Mouse (Mus musculus) layer of hippocampus, adult 9-11 months (tissue): Measurements from ENCODE around the gene Usp8.

Experiments
- DNase-seq: peaks from one replicate; pipeline ENCODE4 v3.0.0; 2022

Usp8 gene

DNA sequence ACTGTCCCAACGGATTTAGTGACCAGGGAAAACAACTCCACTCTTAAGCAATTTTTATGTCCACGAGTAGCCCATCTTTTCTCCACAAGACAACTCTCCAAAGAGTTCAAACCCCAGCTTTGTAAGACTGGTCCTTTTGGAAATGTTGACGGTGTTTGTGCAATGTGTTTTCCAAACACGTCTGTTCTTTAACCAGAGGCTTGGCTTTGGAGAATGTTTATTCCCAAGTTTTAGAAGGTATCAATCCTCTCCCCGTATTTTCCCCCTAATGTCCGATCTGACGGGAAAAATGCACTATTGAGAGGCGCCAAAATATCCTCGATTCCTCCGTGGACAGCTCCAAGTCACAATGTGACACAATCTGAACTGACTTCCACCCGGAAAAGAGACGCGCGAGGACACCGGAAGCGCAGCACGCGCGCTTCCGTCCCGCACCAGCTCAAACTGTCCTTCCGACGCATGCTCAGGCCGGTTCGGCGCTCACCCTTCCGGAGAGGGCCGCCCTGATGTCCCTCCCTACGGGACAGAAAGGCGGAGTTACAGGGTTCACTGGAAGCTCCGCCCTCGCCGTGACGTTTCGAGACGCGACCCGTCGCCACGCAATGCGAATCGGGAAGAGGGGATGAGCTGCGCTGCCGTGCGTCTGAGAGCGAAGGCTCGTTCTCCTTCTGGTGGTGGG, at the start of gene Usp8:
Usp8 (plus strand) TSS at position 570 of the 679 bp plus-strand sequence.
- peak; percentile 97 for DNase-seq

DNA sequence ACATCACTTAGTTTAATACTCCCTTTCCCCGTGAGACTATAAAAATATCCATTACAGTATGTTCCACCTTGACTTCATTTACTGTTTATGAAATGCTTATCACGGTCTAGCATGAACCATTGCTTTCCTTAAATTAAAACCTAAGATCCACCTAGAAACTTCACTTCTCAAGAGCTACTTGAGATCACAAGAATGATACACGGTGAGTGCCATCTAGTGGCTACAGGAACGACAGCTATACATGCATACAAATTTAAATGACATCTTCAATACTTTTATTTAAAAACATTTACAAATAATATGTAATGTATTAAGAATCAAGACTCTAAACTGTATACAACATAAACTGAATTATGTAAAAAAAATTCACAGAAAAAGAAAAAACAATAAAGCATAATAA, 43.6 kb upstream of the Usp8 start:
- no peak for DNase-seq

DNA sequence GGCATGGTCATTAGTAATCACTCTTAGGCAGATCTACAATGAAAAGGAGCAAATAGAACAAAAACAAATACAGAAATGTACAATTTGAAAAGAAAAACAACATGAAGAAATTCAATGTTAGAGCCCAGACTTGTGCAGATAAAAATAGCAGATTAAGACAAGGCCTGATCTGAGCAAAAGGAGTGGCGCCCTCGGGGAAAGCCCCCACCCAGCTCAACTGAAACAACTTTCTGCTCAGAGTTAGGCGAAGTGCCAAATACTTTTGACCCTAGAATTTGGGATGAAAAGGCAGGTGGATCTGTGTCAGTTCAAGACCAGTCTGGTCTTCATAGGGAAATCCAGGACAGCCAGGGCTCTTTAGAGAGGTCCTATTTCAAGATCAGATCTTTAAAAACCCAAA, 41.1 kb upstream of the Usp8 start:
- no peak for DNase-seq

DNA sequence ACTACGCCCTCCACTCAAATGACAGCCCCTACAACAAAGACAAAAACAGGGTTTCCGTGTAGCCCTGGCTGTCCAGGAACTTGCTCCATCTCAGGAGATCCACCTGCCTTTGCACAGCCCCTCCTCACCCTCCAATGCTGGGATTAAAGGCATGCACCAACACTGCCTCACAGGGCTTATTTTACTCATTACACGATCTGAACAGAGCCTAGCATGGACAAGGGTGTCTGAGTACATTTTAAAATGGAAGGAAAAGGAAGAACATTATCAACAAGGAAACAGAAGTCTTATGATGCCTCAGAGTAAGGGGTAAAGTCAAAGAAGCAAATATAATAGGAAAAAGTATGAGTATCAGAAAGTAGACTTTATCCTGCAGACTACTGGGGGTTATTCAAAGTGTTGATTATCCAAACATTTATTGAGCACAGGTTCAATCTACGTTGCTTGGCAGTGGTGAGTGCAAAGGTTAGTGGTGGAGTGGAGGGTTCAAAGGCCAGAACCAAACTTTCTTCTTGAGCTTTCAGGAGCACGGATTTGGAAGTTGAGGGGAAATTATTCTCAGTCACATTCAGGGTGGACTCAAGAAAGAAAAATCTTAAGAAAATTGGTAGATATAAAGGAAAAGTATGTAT, 38.4 kb upstream of the Usp8 start:
- DNase-seq: no peak

DNA sequence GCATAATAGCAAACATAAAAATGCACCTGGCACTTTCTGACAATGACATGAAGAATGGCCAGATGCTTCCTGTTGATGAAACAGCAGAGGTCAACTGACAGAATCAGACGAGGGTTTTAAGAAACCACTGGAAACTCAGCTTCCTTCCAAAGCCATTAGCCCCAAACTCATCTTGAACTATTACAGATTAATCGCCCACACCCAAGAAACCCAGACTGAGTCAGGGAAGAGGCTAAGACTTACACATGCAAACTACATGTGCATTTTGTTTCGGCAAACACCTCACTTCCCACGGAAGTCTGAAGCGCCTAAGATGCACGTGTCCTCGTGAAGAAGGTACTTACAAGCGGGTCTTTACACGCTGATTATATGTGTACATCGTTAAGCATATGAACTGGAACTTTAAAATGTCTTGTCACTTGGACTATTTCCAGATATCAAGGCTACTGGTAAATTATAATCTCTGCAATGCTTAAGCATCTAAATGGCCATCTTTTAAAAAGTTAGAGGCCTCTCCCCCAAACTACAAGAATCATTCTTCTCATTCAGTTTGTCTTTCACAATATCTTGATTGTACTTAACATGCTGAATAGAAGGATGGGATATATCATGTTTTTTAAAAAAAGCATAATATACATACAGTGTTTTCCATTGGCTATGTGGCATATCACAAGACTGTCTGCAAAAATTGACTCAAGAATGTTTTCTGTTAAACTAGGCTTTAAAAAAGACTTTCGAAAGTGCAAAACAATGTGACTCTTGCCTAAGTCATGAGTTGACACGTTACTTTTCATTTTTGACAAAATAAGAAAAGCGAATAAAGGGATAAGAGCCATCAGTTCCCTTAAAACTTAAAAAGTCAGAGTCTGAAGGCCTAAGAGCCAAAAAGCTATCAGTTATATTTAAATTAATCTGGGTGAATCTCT, 33.5 kb upstream of the Usp8 start:
- DNase-seq: no peak

DNA sequence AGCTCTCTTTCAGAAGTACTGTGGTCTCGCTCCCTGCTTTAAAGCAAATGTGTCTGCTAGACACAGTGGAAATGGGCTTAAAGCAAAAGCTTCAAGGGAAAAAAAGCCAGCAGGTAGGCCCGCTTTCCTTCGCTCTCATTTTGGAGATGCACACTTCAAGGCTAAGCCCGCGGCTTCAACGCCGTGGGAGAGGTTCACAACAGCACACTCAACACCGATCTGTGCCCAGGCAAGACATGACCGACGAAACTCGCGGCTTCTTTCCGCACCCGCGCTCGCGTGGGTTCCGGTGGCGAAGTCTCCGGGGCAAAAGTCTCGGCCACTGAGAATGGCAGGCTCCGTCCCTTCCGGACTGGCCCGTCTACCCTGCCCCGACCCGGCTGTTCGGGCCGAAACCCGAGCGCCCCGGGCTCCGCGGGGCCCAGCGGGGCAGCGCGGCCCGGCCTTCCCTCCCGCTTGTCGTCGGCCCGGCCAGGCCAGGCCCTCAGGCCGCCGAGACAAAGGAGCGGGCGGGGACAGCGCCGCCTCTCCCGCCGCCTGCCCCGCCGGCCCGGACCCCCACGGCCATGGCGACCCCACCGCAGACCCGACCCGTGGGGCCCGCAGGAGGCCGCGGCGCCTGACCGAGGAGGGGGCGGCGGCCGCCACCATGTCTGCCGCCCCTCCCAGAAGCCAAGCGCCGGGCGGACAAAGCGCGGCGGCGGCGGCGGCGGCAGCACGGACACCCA, 32.5 kb upstream of the Usp8 start:
- DNase-seq: peak; percentile 18

DNA sequence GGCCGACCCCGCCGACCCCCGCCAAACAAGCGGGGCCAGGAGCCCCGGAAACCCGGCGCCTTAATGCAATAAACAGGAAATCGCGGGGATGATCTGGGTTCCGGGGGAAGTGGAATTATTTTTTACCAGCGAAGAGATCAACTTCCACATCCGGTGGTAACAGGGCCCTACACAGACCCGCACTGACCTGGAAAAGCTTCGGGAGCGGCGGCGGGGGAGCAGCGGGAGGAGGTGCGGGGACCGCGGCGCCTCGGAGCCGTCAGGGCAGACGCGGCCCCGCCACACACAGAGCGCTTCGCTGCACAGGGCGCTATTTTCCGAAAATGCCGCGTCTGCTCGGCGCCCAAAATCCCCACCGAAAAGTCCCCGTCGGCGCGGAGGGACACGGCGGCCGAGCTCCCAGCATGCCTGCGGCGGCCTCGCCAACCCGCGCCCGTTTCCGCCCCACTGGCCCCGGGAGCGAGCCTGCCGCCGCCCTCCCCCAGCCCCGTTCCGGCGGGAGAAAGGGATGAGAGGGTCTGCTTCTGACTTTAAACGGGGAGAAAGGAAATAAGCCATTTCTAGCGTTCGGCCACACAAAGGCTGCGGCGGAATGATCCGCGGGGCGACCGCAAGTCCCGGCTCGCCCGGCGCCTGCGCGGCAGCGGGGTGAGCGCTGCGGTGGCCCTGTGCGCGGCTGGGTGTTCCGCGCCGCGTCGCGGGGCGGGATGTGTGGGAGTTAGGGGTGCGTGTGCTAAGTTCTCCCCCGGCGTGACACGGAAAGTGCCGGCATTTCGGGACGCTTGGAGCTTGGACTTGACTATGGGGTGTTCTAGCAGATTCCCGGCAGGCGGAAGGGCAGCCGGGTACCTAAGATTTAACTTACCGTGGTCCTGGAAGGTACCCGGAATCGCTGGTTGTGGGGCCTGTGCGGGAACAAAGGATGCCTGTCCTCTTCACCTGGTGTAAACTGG, 31.7 kb upstream of the Usp8 start:
- peak; percentile 88 for DNase-seq

DNA sequence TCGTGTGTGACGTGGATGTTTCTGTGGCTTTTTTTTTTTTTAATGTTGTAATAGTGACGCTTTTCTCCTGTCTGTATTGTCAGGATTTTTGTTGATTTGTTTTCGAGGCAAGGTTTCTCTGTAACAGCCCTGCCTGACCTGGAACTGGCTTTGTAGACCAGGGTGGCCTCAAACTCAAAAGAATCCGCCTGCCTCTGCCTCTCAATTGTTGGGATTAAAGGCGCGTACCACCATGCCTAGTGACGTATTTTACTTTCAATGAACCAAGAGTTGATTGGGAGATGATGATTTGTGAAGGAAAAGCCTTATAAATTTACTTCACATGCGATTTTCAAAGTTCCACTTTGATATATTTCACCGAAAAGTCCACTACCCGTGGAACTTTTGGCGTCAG, 31.0 kb upstream of the Usp8 start, which contains the start of gene Gabpb1:
Gabpb1 (minus strand) TSS at position 216 of the 394 bp plus-strand sequence.
- DNase-seq: no peak

DNA sequence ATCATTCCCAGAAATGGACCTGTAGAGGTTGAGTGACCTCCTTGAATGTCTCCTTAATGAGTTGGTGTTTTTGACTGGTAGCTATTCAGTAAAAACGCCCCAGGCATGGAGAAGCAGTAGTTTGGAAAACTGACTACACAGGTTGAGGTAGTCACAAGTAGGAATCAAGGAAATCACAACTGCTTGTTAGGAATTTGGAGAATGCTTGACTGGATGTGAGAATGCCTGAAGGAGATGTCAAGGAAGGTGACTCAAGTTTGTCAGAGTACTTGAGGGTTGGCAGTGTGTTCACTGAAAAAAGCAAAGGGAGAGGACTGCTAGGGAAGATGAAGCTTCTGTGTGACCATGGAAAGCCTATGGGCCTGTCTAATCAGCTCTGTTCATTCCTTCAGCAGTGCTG, 29.8 kb upstream of the Usp8 start:
- no peak for DNase-seq

DNA sequence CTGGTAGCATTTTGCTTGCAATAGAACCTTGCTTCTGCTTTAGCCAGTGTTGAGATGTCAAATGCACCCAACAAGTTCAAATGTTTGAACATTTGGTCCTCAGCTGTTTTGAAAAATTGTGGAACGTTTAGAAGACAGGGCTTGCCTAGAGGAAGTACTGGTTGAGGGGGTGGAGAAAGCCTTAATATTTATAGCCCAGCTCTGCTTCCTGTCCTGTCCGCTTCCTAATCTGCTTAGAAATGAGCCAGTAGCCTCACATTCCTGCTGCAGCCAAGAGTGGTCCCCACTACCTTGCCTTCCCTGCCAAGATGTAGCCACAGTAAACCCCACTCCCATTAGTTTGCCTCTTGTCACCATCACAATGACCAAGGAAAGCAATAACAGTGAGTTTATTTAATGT, 24.8 kb upstream of the Usp8 start:
- peak; percentile 36 for DNase-seq

DNA sequence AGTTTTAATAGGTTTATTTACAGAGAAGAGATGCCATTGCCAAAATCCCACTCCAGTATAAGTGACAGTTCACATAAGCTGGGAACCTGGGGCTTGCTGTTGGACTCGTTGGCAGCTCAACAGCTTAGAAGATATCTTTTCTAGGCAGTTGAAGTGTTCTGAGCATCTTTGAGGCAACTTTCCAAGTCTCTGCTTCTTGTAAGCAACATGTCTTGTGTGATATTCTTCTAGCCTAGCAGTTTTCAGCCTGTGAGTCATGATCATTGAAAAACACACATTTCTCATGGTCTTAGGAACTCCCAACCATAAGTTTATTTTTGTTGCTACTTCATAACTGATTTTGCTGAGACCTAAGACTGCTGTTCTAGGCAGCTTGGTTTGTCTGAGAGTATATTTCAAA, 24.2 kb upstream of the Usp8 start:
- no peak for DNase-seq

DNA sequence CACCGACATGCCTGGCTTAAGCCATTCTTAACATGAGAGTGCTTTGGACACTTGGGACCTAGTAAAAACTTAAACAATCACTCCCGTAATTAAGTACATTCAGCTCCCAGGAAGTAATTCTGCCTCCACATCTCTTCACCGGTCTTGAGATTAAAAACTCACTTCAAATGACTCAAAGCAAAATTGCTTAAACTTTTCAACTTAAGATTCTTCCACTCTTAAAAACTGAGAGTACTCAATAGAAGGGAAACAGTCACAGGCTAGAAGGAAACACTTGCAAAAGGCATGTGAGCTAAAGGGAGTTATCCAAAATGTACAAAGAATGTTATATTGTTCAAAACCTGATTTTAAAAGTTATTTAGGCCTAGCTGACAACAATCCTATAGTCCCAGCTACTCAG, 15.8 kb upstream of the Usp8 start:
- DNase-seq: no peak

DNA sequence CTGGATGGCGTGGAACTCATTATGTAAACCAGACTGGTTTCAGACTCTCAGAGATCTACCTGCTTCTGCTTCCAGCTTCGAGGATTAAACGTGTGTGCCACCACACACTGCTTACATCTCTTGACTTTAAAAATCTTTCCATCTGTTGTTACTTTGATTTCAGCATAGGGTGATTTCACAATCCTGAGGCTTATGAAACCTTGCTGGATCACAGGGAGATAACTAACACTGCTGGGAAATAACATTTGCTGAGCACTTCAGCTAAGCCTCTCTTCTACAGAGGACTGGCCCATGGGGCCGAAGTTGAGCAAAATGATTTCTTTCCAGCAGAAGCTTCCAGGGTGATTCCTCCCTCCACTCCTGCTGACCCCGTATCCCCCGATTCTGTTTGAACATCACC, 11.8 kb upstream of the Usp8 start:
- DNase-seq: no peak

DNA sequence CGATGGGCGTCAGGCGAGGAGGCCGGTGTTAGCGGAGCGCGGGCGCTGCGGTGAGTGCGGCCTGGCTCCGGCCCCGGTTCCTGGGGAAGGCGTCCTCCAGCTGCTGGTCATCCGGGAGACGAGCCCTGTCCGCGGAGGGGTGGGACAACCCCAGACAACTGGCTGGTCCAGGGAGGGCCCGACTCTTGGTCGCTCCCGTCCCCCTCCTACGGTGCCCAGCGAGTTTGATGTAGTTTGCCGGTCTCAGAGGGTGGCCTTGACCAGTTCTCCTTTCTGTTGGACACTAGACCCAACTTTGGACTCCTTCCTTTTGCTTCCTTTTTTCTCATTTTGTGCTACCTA, 281 bp downstream of the Usp8 start:
- no peak for DNase-seq

DNA sequence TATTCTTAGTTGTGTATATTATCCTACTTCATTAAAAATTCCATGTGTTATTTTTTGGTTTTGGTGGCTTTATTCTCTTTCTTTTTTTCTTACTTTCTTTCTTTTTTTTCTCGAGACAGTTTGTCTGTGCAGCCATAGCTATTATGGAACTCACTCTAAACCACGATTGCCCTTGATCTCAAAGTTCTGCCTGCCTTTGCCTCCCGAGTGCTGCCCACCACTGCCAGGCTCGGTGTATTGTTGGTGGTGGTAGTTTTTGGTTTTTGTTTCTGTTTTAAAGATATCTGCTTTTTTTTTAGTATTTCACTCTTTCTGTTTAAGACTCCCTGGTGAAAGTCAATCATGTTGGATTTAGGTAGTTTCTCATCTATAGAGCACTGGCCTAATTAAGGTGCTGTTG, 1.2 kb downstream of the Usp8 start:
- DNase-seq: no peak

DNA sequence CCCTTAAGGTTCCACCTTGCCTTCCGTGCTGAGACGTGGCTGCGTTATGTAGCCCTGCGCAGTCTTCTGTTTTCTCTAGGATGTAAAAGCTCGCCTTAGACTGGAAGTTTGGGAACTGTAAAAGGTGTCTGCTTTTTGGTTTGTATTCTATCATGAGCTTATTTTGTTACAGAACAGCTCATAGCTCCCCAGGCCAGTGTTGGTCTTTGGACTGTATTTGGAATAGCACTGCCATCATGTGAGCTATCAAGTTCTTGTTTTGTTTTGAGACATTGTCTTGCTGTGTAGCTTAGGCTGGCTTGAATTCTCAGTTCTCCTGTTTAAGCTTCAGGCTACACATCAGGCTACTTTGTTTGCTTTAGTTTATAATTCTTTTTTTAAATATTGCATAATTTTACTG, 5.4 kb downstream of the Usp8 start:
- DNase-seq: no peak

DNA sequence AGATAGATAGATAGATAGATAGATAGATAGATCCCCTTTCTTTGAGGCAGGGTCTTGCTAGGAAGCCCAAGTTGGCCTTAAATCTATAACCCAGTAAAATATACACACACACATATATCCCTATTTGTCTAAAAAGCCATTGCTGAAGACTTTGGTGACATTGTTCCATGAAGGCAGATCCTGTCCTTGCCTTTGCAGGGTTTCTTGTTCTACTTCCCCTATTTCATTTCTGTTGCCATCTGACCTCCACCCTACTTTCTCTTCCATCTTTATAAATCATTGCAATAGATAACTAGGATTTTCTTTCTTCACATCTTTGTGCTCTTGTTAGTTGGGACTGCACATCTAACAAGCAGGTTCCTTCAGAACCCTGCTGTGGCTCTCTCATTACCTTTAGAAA, 5.8 kb downstream of the Usp8 start:
- no peak for DNase-seq

DNA sequence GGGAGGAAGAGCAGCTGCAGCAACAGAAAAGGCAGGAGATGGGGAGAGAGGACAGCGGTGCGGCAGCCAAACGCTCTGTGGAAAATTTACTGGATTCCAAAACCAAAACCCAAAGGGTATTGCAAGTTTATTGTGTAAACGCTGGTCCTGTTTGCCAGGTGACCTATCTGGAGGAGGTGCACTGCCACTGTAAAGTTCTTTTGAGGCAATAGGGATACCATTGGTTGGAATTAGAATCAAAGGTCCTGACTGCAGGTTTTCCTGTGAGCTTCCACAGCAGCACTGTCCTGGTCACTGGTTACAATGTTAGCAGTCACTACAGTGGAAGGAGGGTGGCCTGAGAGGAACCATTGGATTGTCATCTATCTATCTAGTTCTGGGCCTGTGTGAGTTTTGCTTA, 22.1 kb downstream of the Usp8 start:
- DNase-seq: no peak

DNA sequence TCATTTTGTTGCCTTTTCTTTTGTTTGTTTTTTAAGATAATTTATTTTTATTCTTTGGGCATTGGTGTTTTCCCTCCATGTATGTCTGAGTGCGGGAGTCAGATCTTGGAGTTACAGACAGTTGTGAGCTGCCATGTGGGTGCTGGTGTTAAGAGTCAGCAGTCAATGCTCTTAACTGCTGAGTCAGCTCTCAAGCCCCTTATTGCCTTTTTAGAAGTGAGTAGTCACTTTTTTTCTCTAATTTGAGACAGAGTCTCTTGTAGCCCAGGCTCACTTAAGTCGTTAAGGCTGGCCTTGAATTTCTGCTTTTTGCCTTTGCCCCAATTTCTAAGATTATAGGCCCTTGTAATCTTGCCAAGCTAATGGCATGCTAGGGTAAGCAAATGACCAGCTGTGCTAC, 23.4 kb downstream of the Usp8 start:
- no peak for DNase-seq

DNA sequence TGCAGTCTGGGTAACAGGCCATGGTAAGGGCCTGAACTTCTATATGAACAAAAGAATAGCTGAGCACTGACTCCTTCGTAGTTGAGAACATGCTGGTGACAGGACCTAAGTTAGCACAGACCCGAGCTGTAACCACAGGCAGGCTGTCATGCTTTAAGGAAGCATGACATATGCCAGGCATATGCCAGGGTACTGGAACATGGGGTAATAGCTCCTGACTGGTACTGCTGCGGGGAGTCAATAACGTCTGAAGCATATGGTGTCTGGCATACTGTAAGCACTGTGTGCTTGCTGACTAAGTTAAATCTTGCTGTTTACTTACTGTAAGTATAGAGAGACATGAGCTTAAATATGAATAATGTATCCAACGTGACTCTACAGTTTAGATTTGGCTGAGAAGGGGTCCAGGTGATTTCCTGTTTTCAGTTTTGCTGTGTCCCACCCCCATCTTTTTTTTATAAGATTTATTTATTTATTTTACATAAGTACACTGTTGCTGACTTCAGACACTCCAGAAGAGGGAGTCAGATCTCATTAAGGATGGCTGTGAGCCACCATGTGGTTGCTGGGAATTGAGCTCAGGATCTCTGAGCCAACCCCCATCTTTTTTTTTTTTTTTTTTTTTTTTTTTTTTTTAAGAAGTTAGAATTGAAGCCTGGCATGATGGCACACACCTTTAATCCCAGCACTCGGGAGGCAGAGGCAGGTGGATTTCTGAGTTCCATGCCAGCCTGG, 28.4 kb downstream of the Usp8 start:
- peak; percentile 54 for DNase-seq

DNA sequence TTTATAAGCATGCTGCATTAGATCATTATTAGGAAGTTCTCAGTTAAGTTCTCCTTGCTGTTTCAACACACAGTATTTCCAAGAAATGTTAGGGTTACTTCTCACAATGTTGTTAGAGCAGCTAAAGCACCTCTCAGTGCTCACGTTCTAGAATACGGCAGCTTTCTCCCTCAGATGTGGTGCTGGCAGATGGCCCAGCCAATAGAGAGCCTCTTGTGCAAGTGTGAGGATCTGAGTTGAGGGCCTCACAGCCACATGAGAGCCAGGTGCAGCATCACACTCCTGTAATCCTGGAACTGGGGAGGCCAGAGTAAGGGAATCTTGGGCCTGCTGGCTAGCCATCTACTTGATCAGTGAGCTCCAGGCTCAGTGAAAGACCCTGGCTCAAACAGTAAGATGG, 33.2 kb downstream of the Usp8 start:
- no peak for DNase-seq
